Mouse (Mus musculus) lung, adult 2 months (tissue): Measurements from ENCODE around the gene Rap1gap. TPM values are rescaled to one million over a fixed set of nuclear protein-coding genes. Genes with fewer than 3 reads are reported as not detected.
A peak's percentile ranks its signal among the peaks of the same experiment; 100 is the strongest.

Experiments
- DNase-seq: peaks from one replicate; pipeline ENCODE4 v3.0.0; 2022
- H3K4me1 ChIP-seq: fragments of 200-500 bp; 2 replicates; pipeline ENCODE4 v1.6.1; 2011; ENCODE audit warnings: low read length; ENCODE audit not compliant: control insufficient read depth, insufficient read depth
- H3K4me3 ChIP-seq: fragments of 200-500 bp; replicated peaks from 2 replicates; pipeline ENCODE3; 2011; ENCODE audit warnings: low read depth, mild to moderate bottlenecking, control low read depth, low read length; ENCODE audit errors: extremely low read depth
- CTCF ChIP-seq: fragments of 200-500 bp; IDR thresholded peaks from 2 replicates; pipeline ENCODE4 v1.5.1; 2011; ENCODE audit warnings: mild to moderate bottlenecking, low read length, control low read depth; ENCODE audit not compliant: insufficient read depth
- POLR2A ChIP-seq: fragments of 200-500 bp; IDR thresholded peaks from 2 replicates; pipeline ENCODE4 v1.6.1; 2011; ENCODE audit warnings: low read depth, mild to moderate bottlenecking, control low read depth, low read length, borderline replicate concordance; ENCODE audit errors: extremely low read depth
- WGBS: fragments of 180-500 bp; shearing (Covaris S2); methylation state at CpG from one replicate; pipeline ENCODE4 v1.1.7; 2018; 5-methylcytosine and 5-hydroxymethylcytosine counted together
- polyA plus RNA-seq: library from polyadenylated mRNA; depleted of rRNA; stranded (reverse); fragments of >200 nt; gene quantifications from 2 replicates; pipeline ENCODE4 v1.2.3, GENCODE M21; 2012

Gene Rap1gap
- polyA plus RNA-seq, 1 experiment, result 68.3 TPM

DNA sequence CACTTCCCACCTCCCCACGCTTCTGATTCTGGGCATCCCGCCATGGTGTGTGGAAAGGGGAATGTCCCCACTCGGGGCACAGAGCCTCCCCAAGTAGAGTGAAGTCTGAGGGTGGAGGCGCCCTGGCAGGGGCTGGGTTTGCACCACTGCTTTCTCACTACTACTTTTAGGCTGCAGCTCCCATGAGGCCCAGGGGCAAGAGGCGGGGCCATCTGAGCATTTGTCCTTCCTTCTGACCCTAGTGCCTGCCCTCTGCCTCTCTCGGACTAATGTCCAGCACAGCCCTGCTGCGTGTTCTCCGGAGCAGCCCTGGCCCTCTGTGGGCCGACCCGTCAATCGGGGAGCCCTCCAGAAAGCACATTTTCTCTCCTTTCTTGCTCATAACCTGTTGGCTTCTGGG lies 59.7 kb downstream of the Rap1gap start:
- 47% methylated on average over 11 of the region's 11 CpGs for WGBS
- TF ChIP-seq POLR2A (no peak), CTCF (no peak)
- no peaks in the 10 kb centered on the region for H3K4me1 ChIP-seq
- no peak for DNase-seq
- H3K4me3 ChIP-seq, result no peak overlapping the region

DNA sequence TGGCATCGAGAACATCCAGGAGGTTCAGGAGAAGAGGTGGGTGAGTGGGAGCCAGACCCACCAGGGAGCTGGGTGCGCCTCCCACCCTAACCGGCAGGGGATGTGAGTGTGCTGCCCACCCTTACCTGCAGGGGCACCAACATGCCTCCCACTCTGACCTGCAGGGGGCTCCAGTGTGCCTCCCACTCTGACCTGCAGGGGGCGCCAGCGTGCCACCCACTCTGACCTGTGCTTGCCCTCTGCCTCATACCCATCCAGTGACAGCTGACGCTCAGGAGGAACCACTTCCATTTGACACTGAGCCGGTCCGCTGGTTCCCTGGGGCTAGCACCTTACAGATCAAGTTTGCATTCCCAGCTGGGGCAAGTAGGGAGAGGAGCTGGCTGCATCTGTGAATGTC lies 60.2 kb downstream of the Rap1gap start:
- TF ChIP-seq CTCF, result peak; percentile 66
- no peak for TF ChIP-seq POLR2A
- H3K4me3 ChIP-seq, result no peak overlapping the region
- H3K4me1 ChIP-seq, result no peaks in the 10 kb centered on the region
- DNase-seq, result peak; percentile 55
- 47% methylated on average over 8 of the region's 8 CpGs for WGBS

DNA sequence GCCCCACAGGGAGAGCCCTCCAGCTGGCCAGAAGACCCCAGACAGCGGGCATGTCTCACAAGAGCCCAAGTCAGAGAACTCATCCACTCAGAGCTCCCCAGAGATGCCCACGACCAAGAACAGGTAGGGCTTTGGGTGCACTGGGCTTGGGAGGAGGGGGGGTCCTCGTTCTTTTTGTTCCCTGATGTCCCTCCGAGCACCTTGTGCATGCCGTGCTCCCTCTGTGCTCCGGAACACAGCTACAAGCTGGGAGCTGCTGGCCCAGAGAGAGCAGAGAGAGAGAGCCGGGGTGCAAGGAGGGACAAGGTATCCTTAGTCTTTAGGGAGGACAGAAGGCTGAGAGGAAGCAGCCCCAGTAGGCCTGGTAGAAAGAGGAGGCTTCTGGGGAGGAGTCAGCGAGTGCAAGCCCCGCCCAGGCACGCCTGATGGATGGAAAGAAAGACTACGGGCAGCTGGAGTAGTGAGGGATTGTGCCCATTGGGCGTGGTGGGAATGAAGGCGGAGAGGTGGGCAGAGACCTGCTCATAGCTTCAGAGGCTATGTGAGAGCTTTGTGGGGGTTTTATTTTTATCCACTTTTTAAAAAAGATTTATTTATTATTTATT lies 61.1 kb downstream of the Rap1gap start:
- Histone ChIP-seq H3K4me1 (no peaks in the 10 kb centered on the region), H3K4me3 (no peak overlapping the region)
- TF ChIP-seq CTCF (no peak), POLR2A (no peak)
- 79% methylated on average over 13 of the region's 13 CpGs for WGBS
- no peak for DNase-seq

DNA sequence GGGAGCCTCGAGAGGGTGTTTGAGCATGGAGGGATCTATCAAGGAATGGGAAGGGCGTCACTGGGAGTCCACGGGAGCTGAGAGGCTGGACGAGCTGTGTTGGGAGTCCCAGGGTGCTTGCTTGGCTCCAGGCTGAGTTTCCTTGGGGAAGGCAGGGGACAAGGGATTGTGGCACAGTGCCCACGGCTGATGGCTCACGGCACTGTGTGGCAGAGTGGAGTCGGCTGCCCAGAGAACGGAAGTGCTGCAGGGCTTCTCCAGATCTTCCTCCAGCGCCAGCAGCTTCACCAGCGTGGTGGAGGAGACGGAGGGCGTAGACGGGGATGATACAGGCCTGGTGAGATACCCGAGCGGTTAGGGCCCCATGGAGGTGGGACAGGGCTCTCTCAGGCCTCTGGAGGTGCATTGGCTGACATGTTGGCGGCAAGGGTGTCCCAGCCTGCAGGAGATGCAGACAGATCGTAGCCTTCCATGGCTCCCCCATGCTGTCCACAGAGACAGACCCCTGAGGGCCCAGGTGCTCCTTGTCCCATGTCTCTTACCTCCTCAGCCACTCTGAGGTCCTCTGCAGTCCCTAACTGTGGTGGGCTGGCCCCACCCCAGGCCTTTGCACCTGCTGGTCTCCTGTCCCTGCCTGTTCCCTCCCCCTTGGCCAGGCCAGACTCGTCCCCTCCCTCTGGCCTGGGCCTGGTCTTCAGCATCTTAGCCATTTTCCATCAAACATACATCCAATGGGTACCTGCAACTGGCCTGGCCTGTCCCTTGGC lies 62.4 kb downstream of the Rap1gap start:
- H3K4me3 ChIP-seq, result no peak overlapping the region
- 78% methylated on average over 18 of the region's 18 CpGs for WGBS
- no peak for TF ChIP-seq POLR2A
- DNase-seq, result no peak
- no peaks in the 10 kb centered on the region for H3K4me1 ChIP-seq

DNA sequence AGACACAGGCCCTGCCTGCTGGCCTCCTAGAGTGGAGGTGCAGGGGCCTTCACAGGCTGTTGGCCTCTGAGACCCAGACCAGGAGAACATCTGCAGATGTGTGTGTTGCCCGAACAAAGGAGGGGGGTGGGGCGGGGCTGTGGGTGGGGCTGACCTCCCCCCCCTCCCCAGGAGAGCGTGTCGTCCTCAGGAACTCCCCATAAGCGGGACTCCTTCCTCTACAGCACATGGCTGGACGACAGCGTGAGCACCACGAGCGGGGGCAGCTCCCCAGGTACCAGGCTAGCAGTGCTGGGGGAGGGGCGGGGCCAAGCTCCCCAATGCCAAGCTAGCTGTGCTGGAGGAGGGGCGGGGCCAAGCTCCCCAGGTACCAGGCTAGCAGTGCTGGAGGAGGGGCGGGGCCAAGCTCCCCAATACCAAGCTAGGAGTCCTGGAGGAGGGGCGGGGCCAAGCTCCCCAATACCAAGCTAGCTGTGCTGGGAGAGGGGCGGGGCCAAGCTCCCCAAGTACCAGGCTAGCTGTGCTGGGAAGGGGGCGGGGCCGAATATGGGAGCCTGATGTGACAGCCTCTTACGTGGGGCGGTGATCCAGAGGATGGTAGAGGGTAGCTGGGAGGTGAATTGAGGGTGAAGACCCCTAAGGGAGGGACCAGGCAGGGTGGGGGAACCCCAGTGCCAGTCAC lies 63.1 kb downstream of the Rap1gap start:
- WGBS, result 20% methylated on average over 18 of the region's 18 CpGs
- TF ChIP-seq CTCF, result no peak
- TF ChIP-seq POLR2A, result no peak
- DNase-seq, result no peak

DNA sequence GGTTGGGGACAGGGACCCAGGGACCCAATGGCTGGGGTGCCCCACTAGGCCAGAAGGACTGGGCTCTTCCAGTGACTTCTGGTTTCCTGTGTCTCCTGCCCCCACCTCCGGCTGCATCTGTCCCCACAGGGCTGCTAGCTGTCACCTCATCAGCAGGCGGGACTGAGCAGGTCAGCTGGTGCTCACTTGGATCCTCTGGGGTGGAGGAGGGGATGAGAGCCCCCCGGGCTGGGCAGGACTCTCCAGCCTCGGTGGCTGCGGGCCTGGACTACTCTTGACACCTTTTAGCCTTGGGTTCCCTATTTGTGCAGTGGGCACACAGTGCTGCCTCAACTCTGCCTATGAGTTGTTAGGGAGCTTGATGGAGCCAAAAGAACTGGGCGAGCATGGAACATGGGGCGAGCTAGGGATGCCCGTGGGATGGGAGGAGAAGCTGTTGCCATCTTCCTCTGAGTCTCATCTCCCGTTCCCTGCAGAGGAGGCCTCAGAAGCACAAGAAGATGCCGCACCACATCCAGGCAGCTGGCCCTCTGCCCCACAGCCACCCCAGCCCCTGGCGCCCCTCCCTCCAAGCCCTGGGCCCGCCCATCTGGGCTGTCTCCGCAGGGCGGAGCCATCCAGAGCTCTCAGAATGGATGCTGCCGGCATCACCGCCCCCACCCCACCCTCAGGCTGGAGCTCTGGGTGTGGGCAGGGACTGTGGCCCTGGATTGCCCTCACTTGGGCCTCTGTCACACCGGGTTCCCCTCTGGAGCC lies 64.1 kb downstream of the Rap1gap start:
- H3K4me3 ChIP-seq, result no peak overlapping the region
- 16% methylated on average over 17 of the region's 17 CpGs for WGBS
- no peak for DNase-seq
- no peak for TF ChIP-seq CTCF
- TF ChIP-seq POLR2A, result no peak
- H3K4me1 ChIP-seq, result no peaks in the 10 kb centered on the region

More for the DNA sequence above, 63.1 kb downstream of the Rap1gap start:
- Histone ChIP-seq H3K4me1 (no peaks in the 10 kb centered on the region), H3K4me3 (no peak overlapping the region)

DNA sequence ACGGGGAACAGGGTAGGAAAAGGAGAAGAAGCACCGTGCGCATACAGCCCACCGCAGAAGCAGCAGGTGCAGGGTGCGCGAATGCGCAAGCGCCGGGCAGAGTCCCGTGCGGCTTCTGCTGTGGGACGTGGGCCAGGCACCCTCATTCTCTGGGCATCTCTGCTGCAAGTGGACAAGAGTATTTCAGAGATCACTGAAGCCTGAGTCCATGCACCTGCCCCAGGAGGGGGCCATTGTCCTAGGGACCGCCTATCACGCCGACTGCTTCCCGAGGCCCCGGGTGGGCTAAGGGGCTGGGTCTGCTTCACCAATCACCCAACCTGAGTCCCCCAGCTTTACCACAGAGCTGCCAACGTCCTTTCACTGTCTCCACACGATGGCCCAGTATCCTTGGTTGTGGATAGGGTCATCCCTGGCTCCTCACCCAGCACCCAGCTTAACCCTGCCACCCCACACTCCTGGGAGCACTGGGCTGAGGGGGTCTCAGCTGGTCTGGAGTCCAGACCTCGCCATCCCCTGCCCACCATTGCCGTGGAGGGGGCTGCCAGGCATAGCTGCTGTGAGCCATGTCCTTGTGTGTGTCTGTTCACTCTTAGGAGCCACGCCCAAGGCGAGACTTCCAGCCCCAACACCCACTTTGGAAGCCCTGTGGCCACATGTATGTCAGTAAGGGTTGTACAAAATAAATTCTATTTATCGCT lies 64.8 kb downstream of the Rap1gap start:
- WGBS, result 37% methylated on average over 24 of the region's 24 CpGs
- no peak overlapping the region for H3K4me3 ChIP-seq
- H3K4me1 ChIP-seq, result no peaks in the 10 kb centered on the region
- no peak for DNase-seq
- no peak for TF ChIP-seq POLR2A
- no peak for TF ChIP-seq CTCF

DNA sequence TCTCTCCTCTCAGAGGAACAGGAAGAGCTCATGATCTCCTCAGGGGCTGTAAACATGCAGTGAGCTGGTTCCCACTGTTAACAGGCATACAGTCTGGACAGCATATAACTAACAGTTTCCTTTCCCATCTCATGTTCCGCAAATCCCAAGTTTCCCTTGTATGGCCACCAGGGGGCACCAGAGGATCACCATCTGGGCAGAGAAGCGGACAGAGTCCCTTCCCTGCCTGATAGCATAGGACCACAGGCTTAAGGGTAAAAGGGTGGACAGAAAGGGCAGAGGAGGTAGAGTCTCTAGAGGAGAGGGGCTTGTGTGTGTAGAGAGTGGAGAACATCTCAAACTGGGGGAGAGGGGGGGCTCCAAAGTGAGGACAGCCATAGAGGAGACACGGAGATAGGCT lies 65.6 kb downstream of the Rap1gap start:
- TF ChIP-seq CTCF (peak; percentile 94), POLR2A (no peak)
- peak; percentile 85 for DNase-seq
- no peaks in the 10 kb centered on the region for H3K4me1 ChIP-seq
- H3K4me3 ChIP-seq, result no peak overlapping the region
- 20% methylated on average over 3 of the region's 3 CpGs for WGBS

DNA sequence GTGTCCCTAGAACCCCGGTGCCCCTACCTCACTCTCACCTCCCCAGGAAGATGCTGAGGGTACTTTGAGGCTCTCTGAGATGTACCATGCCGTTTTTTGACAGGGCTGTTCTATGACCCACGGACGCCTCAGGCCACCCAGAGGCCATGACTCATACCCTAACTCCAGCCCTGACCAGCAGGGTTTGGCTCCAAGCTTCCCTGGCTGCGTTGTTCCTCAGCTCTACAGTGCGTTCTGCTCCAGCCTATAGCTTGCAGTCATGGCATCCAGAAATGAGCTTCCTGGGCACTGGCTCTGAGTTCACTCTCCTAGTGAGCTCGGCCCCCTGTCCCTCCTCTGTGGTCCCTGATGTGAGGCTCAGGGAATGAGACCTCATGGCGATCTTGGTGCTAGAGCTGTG lies 66.2 kb downstream of the Rap1gap start:
- Histone ChIP-seq H3K4me1 (no peaks in the 10 kb centered on the region), H3K4me3 (no peak overlapping the region)
- no peak for DNase-seq
- TF ChIP-seq POLR2A, result no peak
- no peak for TF ChIP-seq CTCF
- 79% methylated on average over 8 of the region's 8 CpGs for WGBS
